8 mouse cellular contexts compared by ENCODE assay signal in genomic region chr15:9435534-9436180, GRCm38 (mm10). TPM values are rescaled to one million over a fixed set of nuclear protein-coding genes. Genes with fewer than 3 reads are reported as not detected.
DNase-seq lines count a peak whose midpoint lies in the region; ATAC-seq and TF ChIP-seq lines count a peak whose summit lies in the region.

TSS of gene Capsl (plus strand) at chr15:9436028.

- peak; percentile 44; the same call in 1 of the 2 replicates for ATAC-seq in limb, embryonic 13.5 days (ENCODE audit: low FRiP score, low read depth)
- peak; percentile 60; the same call in 1 of the 2 replicates for ATAC-seq in midbrain, embryonic 13.5 days
- ATAC-seq in stomach, postnatal 0 days (ENCODE audit: low FRiP score, low TSS enrichment), result peak; percentile 100

- no peak within 1 kb of the TSS for H3K4me3 ChIP-seq in limb, embryonic 13.5 days
- no peak within 1 kb of the TSS for H3K4me3 ChIP-seq in midbrain, embryonic 13.5 days (replicated peaks)
- peak within 1 kb of the TSS; percentile 15; the same call in 1 of the 2 replicates for H3K4me3 ChIP-seq in stomach, postnatal 0 days (ENCODE audit: low read depth, low read length)

- H3K9me3 ChIP-seq in limb, embryonic 13.5 days, result no peaks in the 10 kb centered on the region
- H3K9me3 ChIP-seq in midbrain, embryonic 13.5 days, result no peaks in the 10 kb centered on the region
- H3K9me3 ChIP-seq in stomach, postnatal 0 days (ENCODE audit: control insufficient read depth, low read length), result no peaks in the 10 kb centered on the region

- H3K4me2 ChIP-seq in limb, embryonic 13.5 days (replicated peaks), result peak within 1 kb of the TSS; percentile 5; the same call in 1 of the 2 replicates
- H3K4me2 ChIP-seq in midbrain, embryonic 13.5 days (replicated peaks), result no peak within 1 kb of the TSS
- peak within 1 kb of the TSS; percentile 36; the same call in 1 of the 2 replicates for H3K4me2 ChIP-seq in stomach, postnatal 0 days (replicated peaks; ENCODE audit: low read depth)

- no peaks in the 10 kb centered on the region for H3K36me3 ChIP-seq in limb, embryonic 13.5 days
- no peaks in the 10 kb centered on the region for H3K36me3 ChIP-seq in midbrain, embryonic 13.5 days
- H3K36me3 ChIP-seq in stomach, postnatal 0 days (ENCODE audit: control insufficient read depth, insufficient read depth, low read length), result no peaks in the 10 kb centered on the region

- H3K9ac ChIP-seq in limb, embryonic 13.5 days, result no peak within 1 kb of the TSS
- no peak within 1 kb of the TSS for H3K9ac ChIP-seq in midbrain, embryonic 13.5 days (replicated peaks)
- no peak within 1 kb of the TSS for H3K9ac ChIP-seq in stomach, postnatal 0 days (ENCODE audit: low read length)

- no peak within 1 kb of the TSS for H3K27ac ChIP-seq in limb, embryonic 13.5 days
- no peak within 1 kb of the TSS for H3K27ac ChIP-seq in midbrain, embryonic 13.5 days
- H3K27ac ChIP-seq in stomach, postnatal 0 days (replicated peaks), result peak within 1 kb of the TSS; percentile 40; the same call in 1 of the 2 replicates

- WGBS in limb, embryonic 13.5 days, result 49% methylated on average over 12 of the region's 12 CpGs
- 55% methylated on average over 12 of the region's 12 CpGs for WGBS in midbrain, embryonic 13.5 days
- WGBS in stomach, postnatal 0 days, result 32% methylated on average over 12 of the region's 12 CpGs

- TF ChIP-seq CTCF in stomach, postnatal 0 days (IDR thresholded peaks at IDR 0.05; ENCODE audit: low read depth), result no peak

- peak; percentile 67 for DNase-seq in NIH3T3 (ENCODE audit: low read depth)
- DNase-seq in adrenal gland, postnatal 25 days, result peak; percentile 48
- peak; percentile 58 to 69 for DNase-seq in frontal cortex, postnatal 14 days (ENCODE audit: low spot score in 2 of 2)
- DNase-seq in kidney, postnatal 10 days, result peak; percentile 68
- peak; percentile 86 for DNase-seq in stomach, postnatal 0 days (ENCODE audit: low spot score)
- no peak for DNase-seq in gastrocnemius, postnatal 36 days

- no peak for TF ChIP-seq EP300 in stomach, postnatal 0 days (optimal IDR thresholded peaks at IDR 0.05)

- no peaks in the 10 kb centered on the region for H3K4me1 ChIP-seq in limb, embryonic 13.5 days
- H3K4me1 ChIP-seq in midbrain, embryonic 13.5 days (replicated peaks), result no peaks in the 10 kb centered on the region
- H3K4me1 ChIP-seq in stomach, postnatal 0 days (replicated peaks; ENCODE audit: control insufficient read depth, insufficient read depth), result no peaks in the 10 kb centered on the region

- intact Hi-C loops in gastrocnemius, postnatal 36 days (cut with DNase I), result no loop called here

- H3K27me3 ChIP-seq in limb, embryonic 13.5 days, result no peaks in the 10 kb centered on the region
- no peaks in the 10 kb centered on the region for H3K27me3 ChIP-seq in midbrain, embryonic 13.5 days
- no peaks in the 10 kb centered on the region for H3K27me3 ChIP-seq in stomach, postnatal 0 days (ENCODE audit: control insufficient read depth, insufficient read depth, low read length)

RNA-seq across cellular contexts. Expression of gene Capsl, which starts in this region (rescaled TPM):
- total RNA-seq in adrenal gland, postnatal 25 days (2021), result not detected in 2 replicates
- 0.97 and 1.2 TPM in 2 replicates for polyA plus RNA-seq in limb, embryonic 13.5 days (2015; fragmentation: Nextera tagmentation; extraction: Ambion mirVana)
- polyA plus RNA-seq in midbrain, embryonic 13.5 days (2015; fragmentation: Nextera tagmentation; extraction: Ambion mirVana), result 0.81 and 2.3 TPM in 2 replicates
- polyA plus RNA-seq in stomach, postnatal 0 days (2015; fragmentation: Nextera tagmentation; extraction: Ambion mirVana), result 6.8 and 7.4 TPM in 2 replicates
- not detected for total RNA-seq in gastrocnemius, postnatal 36 days (2021)

Comparison
In these comparisons a context has a peak if more than half of its experiments do, and no peak if none do; other contexts are left out.
1. Peak in DNase-seq in adrenal gland, postnatal 25 days; RNA of the gene not detected or under 1 TPM.
2. DNase-seq: peak in NIH3T3 (single experiment), frontal cortex, postnatal 14 days (2 of 2), kidney, postnatal 10 days (single experiment) and stomach, postnatal 0 days (single experiment); none in gastrocnemius, postnatal 36 days (0 of 2).
3. ATAC-seq: peak in every context shown above with its lines; median percentile 100 in stomach, postnatal 0 days; 60 in midbrain, embryonic 13.5 days; 44 in limb, embryonic 13.5 days.